ENCODE assay signal across 8 mouse cellular contexts in genomic region chr4:82503274-82504014, GRCm38 (mm10).
A peak's percentile ranks its signal among the peaks of the same experiment; 100 is the strongest.
DNase-seq lines count a peak whose midpoint lies in the region; ATAC-seq lines count a peak whose summit lies in the region.
"Had no signal": no experiment of that assay in that cellular context is flagged by ENCODE, and none has a peak within 500 bp of the region (broad histone marks: within the 10 kb centered on the region; RNA-seq: fewer than 3 reads in every experiment).

No protein-coding gene starts in this region.

- no peak for DNase-seq in lung, postnatal 10 days
- DNase-seq in forebrain, embryonic 14.5 days (ENCODE audit: low spot score) = peak; percentile 42
- no peak for DNase-seq in left cerebral cortex, postnatal 14 days (ENCODE audit: low spot score in 2 of 2)
- no peak for DNase-seq in thymus, postnatal 36 days
- DNase-seq: adrenal gland, adult 8-10 months had no signal

- intact Hi-C loops in left cerebral cortex, postnatal 14 days (cut with DNase I) = no loop called here

- WGBS in lung, embryonic 16.5 days = 2% methylated on average over 8 of the region's 8 CpGs
- 7% methylated on average over 8 of the region's 8 CpGs for WGBS in forebrain, embryonic 14.5 days
- WGBS in limb, embryonic 13.5 days = 19% methylated on average over 8 of the region's 8 CpGs
- 8% methylated on average over 8 of the region's 8 CpGs for WGBS in stomach, embryonic 15.5 days

- H3K4me1 ChIP-seq in lung, embryonic 16.5 days (replicated peaks; ENCODE audit: control insufficient read depth, insufficient read depth, low read length) = peaks cover 21% of the 10 kb centered on the region
- peaks cover 4% of the 10 kb centered on the region; the same call in 1 of the 2 replicates for H3K4me1 ChIP-seq in forebrain, embryonic 14.5 days (ENCODE audit: control insufficient read depth, insufficient read depth, low read length)
- H3K4me1 ChIP-seq in limb, embryonic 13.5 days = peaks cover 39% of the 10 kb centered on the region
- H3K4me1 ChIP-seq in stomach, embryonic 15.5 days = peaks cover 13% of the 10 kb centered on the region; the same call in 1 of the 2 replicates

- no peak for ATAC-seq in lung, embryonic 16.5 days (ENCODE audit: low read depth)
- no peak for ATAC-seq in forebrain, embryonic 14.5 days
- ATAC-seq in limb, embryonic 13.5 days (ENCODE audit: low FRiP score, low read depth) = no peak
- no peak for ATAC-seq in stomach, embryonic 15.5 days (ENCODE audit: insufficient read depth, low FRiP score, low read depth)

- H3K36me3 ChIP-seq in lung, embryonic 16.5 days (ENCODE audit: control insufficient read depth, insufficient read depth, low read length) = no peaks in the 10 kb centered on the region
- peaks cover 1% of the 10 kb centered on the region; the same call in 1 of the 2 replicates for H3K36me3 ChIP-seq in forebrain, embryonic 14.5 days (ENCODE audit: control insufficient read depth, insufficient read depth, low read length)
- peaks cover 5% of the 10 kb centered on the region for H3K36me3 ChIP-seq in limb, embryonic 13.5 days
- H3K36me3 ChIP-seq in stomach, embryonic 15.5 days = 0 out of 2 replicates have a peak, but pooled peaks cover under 1% of the 10 kb centered on the region

- peak overlapping the region; percentile 98 for H3K4me2 ChIP-seq in lung, embryonic 16.5 days (ENCODE audit: low read depth, low read length)
- H3K4me2 ChIP-seq in forebrain, embryonic 14.5 days (ENCODE audit: low read length) = peak overlapping the region; percentile 85
- H3K4me2 ChIP-seq in limb, embryonic 13.5 days (replicated peaks) = peak overlapping the region; percentile 87
- H3K4me2 ChIP-seq in stomach, embryonic 15.5 days = peak overlapping the region; percentile 93

- peak overlapping the region; percentile 98 for H3K4me3 ChIP-seq in lung, embryonic 16.5 days (ENCODE audit: low read length)
- H3K4me3 ChIP-seq in forebrain, embryonic 14.5 days (ENCODE audit: low read depth, low read length) = peak overlapping the region; percentile 91
- H3K4me3 ChIP-seq in limb, embryonic 13.5 days = peak overlapping the region; percentile 100
- peak overlapping the region; percentile 92 for H3K4me3 ChIP-seq in stomach, embryonic 15.5 days (replicated peaks)

- H3K27me3 ChIP-seq in lung, embryonic 16.5 days (ENCODE audit: control insufficient read depth, insufficient read depth, low read depth, low read length) = no peaks in the 10 kb centered on the region
- H3K27me3 ChIP-seq in forebrain, embryonic 14.5 days (replicated peaks; ENCODE audit: control insufficient read depth, insufficient read depth, low read length) = no peaks in the 10 kb centered on the region
- no peaks in the 10 kb centered on the region for H3K27me3 ChIP-seq in limb, embryonic 13.5 days
- no peaks in the 10 kb centered on the region for H3K27me3 ChIP-seq in stomach, embryonic 15.5 days (replicated peaks)

- peak overlapping the region; percentile 100 for H3K27ac ChIP-seq in lung, embryonic 16.5 days (ENCODE audit: low read length)
- peak overlapping the region; percentile 100 for H3K27ac ChIP-seq in forebrain, embryonic 14.5 days (ENCODE audit: low read depth, low read length)
- H3K27ac ChIP-seq in limb, embryonic 13.5 days = peak overlapping the region; percentile 100
- H3K27ac ChIP-seq in stomach, embryonic 15.5 days = peak overlapping the region; percentile 100; the same call in 1 of the 2 replicates

- H3K9me3 ChIP-seq in lung, embryonic 16.5 days (ENCODE audit: control insufficient read depth, low read length) = no peaks in the 10 kb centered on the region
- no peaks in the 10 kb centered on the region for H3K9me3 ChIP-seq in forebrain, embryonic 14.5 days (replicated peaks; ENCODE audit: control insufficient read depth, low read length)
- H3K9me3 ChIP-seq in limb, embryonic 13.5 days = no peaks in the 10 kb centered on the region
- H3K9me3 ChIP-seq in stomach, embryonic 15.5 days = no peaks in the 10 kb centered on the region

- H3K9ac ChIP-seq in lung, embryonic 16.5 days (ENCODE audit: low read length) = peak overlapping the region; percentile 100
- H3K9ac ChIP-seq in forebrain, embryonic 14.5 days (ENCODE audit: low read length) = peak overlapping the region; percentile 98
- H3K9ac ChIP-seq in limb, embryonic 13.5 days = peak overlapping the region; percentile 100
- H3K9ac ChIP-seq in stomach, embryonic 15.5 days = peak overlapping the region; percentile 98; the same call in 1 of the 2 replicates
